Mouse (Mus musculus) liver, embryonic 11.5 days (tissue): Measurements from ENCODE around the gene Olfml2a. TPM values are rescaled to one million over a fixed set of nuclear protein-coding genes. Genes with fewer than 3 reads are reported as not detected.

ENCODE experiments used
- ATAC-seq: fragments of 200-750 bp; cut with Nextera tagmentation; replicated peaks from 2 replicates; pipeline ENCODE4 v1.8.0; 2017; ENCODE audit warnings: moderate number of reproducible peaks, mild to moderate bottlenecking, moderate TSS enrichment, moderate library complexity; ENCODE audit not compliant: low FRiP score
- DNase-seq: peaks from one replicate; pipeline ENCODE4 v3.0.0-alpha.2; 2017; ENCODE audit warnings: low spot score
- H3K27ac ChIP-seq: fragments of 300-500 bp; sonication (generic); 2 replicates; pipeline ENCODE4 v1.5.1; 2014; ENCODE audit warnings: mild to moderate bottlenecking, low read depth, low read length, control low read depth
- H3K27me3 ChIP-seq: fragments of 300-500 bp; sonication (generic); replicated peaks from 2 replicates; pipeline ENCODE4 v1.6.1; 2014; ENCODE audit warnings: low read length, mixed read lengths; ENCODE audit not compliant: control insufficient read depth, insufficient read depth
- H3K36me3 ChIP-seq: fragments of 300-500 bp; sonication (generic); 2 replicates; pipeline ENCODE4 v1.6.1; 2014; ENCODE audit warnings: mild to moderate bottlenecking, low read length, moderate library complexity, mixed read lengths; ENCODE audit not compliant: control insufficient read depth, insufficient read depth
- H3K4me1 ChIP-seq: fragments of 300-500 bp; sonication (generic); replicated peaks from 2 replicates; pipeline ENCODE4 v1.6.1; 2014; ENCODE audit warnings: low read length, mixed read lengths; ENCODE audit not compliant: control insufficient read depth, insufficient read depth
- H3K4me2 ChIP-seq: fragments of 300-500 bp; sonication (generic); 2 replicates; pipeline ENCODE4 v1.6.1; 2014; ENCODE audit warnings: mild to moderate bottlenecking, control low read depth, moderate library complexity
- H3K4me3 ChIP-seq: fragments of 300-500 bp; sonication (generic); 2 replicates; pipeline ENCODE4 v1.5.1; 2014; ENCODE audit warnings: low read depth, low read length, control low read depth
- H3K9ac ChIP-seq: fragments of 300-500 bp; sonication (generic); 2 replicates; pipeline ENCODE4 v1.6.1; 2014; ENCODE audit warnings: low read depth, low read length, control low read depth
- H3K9me3 ChIP-seq: fragments of 300-500 bp; sonication (generic); 2 replicates; pipeline ENCODE4 v1.6.1; 2016; ENCODE audit warnings: low read length, inconsistent platforms, mixed read lengths; ENCODE audit not compliant: control insufficient read depth
- whole genome bisulfite sequencing: fragments of 180-500 bp; shearing (Covaris S2); extraction: QIAGEN DNeasy Blood & Tissue Kit; methylation state at CpG from one replicate; pipeline ENCODE4 v1.1.7; 2014; 5-methylcytosine and 5-hydroxymethylcytosine counted together
- polyA plus RNA-seq: library from polyadenylated mRNA; unstranded; fragments of >200 nt; fragmentation: Nextera tagmentation; extraction: Ambion mirVana; gene quantifications from 2 replicates; pipeline ENCODE4 v1.2.1, GENCODE M21; 2014

Olfml2a gene
- polyA plus RNA-seq, 1 experiment from 2014 or later = 0.75 TPM

DNA sequence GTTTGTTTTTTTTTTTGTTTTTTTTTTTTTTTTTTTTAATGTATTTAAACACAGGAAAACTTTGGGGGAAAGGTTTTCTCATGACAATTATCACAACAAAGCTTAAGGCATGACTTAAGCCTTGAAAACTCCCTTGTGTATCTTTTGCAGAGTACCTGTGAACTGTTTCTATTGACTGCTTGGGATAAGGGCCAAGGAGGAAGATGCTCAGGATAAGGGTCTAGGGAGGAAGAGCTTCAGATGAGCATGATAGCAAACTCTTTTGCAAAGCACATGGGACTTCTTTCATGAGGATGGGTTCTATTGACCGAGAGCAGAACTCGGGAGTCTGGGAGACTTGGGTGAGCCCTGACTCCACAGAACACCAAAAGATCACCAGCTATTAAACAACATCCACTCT is 37.9 kb downstream of the Olfml2a start:
- 62% methylated on average over 2 of the region's 2 CpGs for WGBS
- no peak overlapping the region for H3K4me3 ChIP-seq
- H3K27me3 ChIP-seq = no peaks in the 10 kb centered on the region
- ATAC-seq (no peak; the same call in 1 of the 2 replicates), DNase-seq (no peak)
- peaks cover 13% of the 10 kb centered on the region for H3K4me1 ChIP-seq
- H3K9me3 ChIP-seq = no peaks in the 10 kb centered on the region
- peak overlapping the region; percentile 22 for H3K4me2 ChIP-seq
- peak overlapping the region; percentile 76 for H3K27ac ChIP-seq
- no peak overlapping the region for H3K9ac ChIP-seq
- no peaks in the 10 kb centered on the region for H3K36me3 ChIP-seq

GRCm38 (mm10) chr2:38970057-38970456 is 38.3 kb downstream of the Olfml2a start:
- Histone ChIP-seq H3K9ac (no peak overlapping the region; the same call in 1 of the 2 replicates), H3K36me3 (no peaks in the 10 kb centered on the region), H3K27me3 (no peaks in the 10 kb centered on the region), H3K27ac (peak overlapping the region; percentile 76), H3K9me3 (no peaks in the 10 kb centered on the region), H3K4me1 (peaks cover 13% of the 10 kb centered on the region), H3K4me3 (no peak overlapping the region), H3K4me2 (peak overlapping the region; percentile 22; the same call in 1 of the 2 replicates)
- DNase-seq (no peak), ATAC-seq (peak; percentile 93)
- 58% methylated on average over 5 of the region's 5 CpGs for whole genome bisulfite sequencing

DNA sequence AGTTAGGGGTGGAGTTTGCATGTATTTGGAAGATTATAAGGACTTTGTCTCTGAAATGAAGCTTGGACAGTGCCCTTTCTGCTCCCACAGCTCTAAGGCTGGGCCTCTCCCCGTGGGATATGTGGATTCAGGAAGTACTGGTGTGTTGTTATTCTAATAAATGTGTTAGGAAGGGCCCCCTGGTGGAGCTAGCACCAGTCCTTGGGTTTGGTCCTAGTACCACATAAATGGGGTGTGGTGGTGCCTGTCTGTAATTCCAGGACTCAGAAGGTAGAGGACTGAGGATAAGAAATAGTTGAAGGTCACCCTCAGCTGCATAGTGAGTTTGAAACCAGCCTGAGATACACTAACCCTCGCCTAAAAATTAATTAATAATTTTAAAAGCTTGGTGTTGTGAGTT is 41.4 kb downstream of the Olfml2a start:
- Histone ChIP-seq H3K9ac (no peak overlapping the region), H3K4me3 (no peak overlapping the region), H3K9me3 (no peaks in the 10 kb centered on the region), H3K4me1 (peaks cover 13% of the 10 kb centered on the region), H3K27me3 (peaks cover 6% of the 10 kb centered on the region), H3K36me3 (no peaks in the 10 kb centered on the region), H3K27ac (no peak overlapping the region), H3K4me2 (no peak overlapping the region)
- ATAC-seq (no peak), DNase-seq (no peak)
- 31% methylated on average over 2 of the region's 2 CpGs for WGBS

- Histone ChIP-seq H3K27me3 (peaks cover 6% of the 10 kb centered on the region), H3K4me1 (peaks cover 13% of the 10 kb centered on the region), H3K4me3 (no peak overlapping the region), H3K27ac (no peak overlapping the region), H3K9ac (no peak overlapping the region), H3K9me3 (no peaks in the 10 kb centered on the region), H3K4me2 (no peak overlapping the region), H3K36me3 (no peaks in the 10 kb centered on the region)
- ATAC-seq (no peak), DNase-seq (no peak)
- WGBS = 83% methylated on average over 7 of the region's 7 CpGs
Measured at GRCm38 (mm10) chr2:38973701-38974100, 41.9 kb downstream of the Olfml2a start.

- H3K4me3 ChIP-seq = no peak overlapping the region
- no peaks in the 10 kb centered on the region for H3K36me3 ChIP-seq
- H3K4me2 ChIP-seq = no peak overlapping the region
- H3K27ac ChIP-seq = no peak overlapping the region
- DNase-seq = no peak
- H3K9ac ChIP-seq = no peak overlapping the region
- H3K9me3 ChIP-seq = no peaks in the 10 kb centered on the region
- H3K4me1 ChIP-seq = peaks cover 12% of the 10 kb centered on the region
- no peak for ATAC-seq
- peaks cover 6% of the 10 kb centered on the region for H3K27me3 ChIP-seq
- 39% methylated on average over 2 of the region's 2 CpGs for WGBS
Measured at GRCm38 (mm10) chr2:38974171-38974570, 42.4 kb downstream of the Olfml2a start.

DNA sequence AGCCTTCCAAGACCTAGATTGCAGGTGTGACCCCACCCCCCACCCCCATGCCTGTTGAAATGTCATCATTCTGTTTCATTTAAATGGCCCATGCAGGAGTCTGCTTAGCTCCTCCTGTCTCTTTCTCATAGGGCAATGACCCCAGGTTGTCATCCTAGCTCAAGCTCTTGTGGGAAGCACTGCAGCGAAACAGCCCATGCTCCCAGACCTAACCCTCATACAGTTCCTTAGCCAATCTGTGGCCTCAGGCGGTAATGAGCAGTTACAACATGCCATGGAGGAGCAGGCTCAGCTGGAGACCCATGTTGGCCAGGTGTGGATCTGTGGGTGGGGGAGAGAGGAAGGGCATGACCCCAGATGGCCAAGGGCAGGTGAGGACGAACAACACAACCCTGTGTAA is 43.4 kb downstream of the Olfml2a start:
- Histone ChIP-seq H3K9ac (no peak overlapping the region), H3K4me2 (no peak overlapping the region), H3K4me1 (peaks cover 7% of the 10 kb centered on the region), H3K36me3 (no peaks in the 10 kb centered on the region), H3K9me3 (no peaks in the 10 kb centered on the region), H3K27ac (no peak overlapping the region), H3K27me3 (peaks cover 6% of the 10 kb centered on the region), H3K4me3 (no peak overlapping the region)
- ATAC-seq (no peak), DNase-seq (no peak)
- 70% methylated on average over 3 of the region's 3 CpGs for WGBS

- no peak overlapping the region for H3K27ac ChIP-seq
- DNase-seq (no peak), ATAC-seq (no peak; the same call in 1 of the 2 replicates)
- no peaks in the 10 kb centered on the region for H3K9me3 ChIP-seq
- no peak overlapping the region for H3K9ac ChIP-seq
- H3K4me2 ChIP-seq = no peak overlapping the region
- H3K4me3 ChIP-seq = no peak overlapping the region
- H3K27me3 ChIP-seq = peaks cover 6% of the 10 kb centered on the region
- peaks cover 3% of the 10 kb centered on the region; the same call in 1 of the 2 replicates for H3K4me1 ChIP-seq
- WGBS = 71% methylated on average over 20 of the region's 21 CpGs
- H3K36me3 ChIP-seq = no peaks in the 10 kb centered on the region
Measured at GRCm38 (mm10) chr2:38975941-38976805, 44.4 kb downstream of the Olfml2a start.

DNA sequence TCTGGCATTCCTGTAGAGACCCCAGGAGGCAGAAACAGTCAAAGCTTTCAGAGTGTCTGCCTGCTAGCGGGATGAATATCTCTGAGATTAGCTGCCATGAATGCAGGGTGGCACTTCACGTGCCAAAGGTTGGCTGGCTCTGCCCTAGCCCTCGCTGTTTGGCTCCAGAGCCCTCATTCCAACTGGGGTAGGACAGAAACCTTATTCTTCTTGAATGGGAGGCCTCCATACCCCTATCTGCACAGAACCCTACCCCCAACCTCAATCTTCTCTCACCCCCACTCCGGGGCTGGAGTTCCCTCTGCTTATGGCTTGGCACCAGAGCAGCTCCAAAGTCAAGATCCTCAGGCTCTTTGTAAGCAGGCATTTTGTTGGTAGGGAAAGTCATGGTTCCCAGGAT is 46.1 kb downstream of the Olfml2a start:
- H3K4me3 ChIP-seq = no peak overlapping the region
- WGBS = 80% methylated on average over 4 of the region's 4 CpGs
- no peak overlapping the region for H3K9ac ChIP-seq
- H3K4me2 ChIP-seq = no peak overlapping the region
- ATAC-seq (no peak), DNase-seq (no peak)
- no peaks in the 10 kb centered on the region for H3K9me3 ChIP-seq
- peaks cover 3% of the 10 kb centered on the region; the same call in 1 of the 2 replicates for H3K4me1 ChIP-seq
- no peak overlapping the region for H3K27ac ChIP-seq
- no peaks in the 10 kb centered on the region for H3K36me3 ChIP-seq
- peaks cover 6% of the 10 kb centered on the region for H3K27me3 ChIP-seq

- H3K4me1 ChIP-seq = no peaks in the 10 kb centered on the region; the same call in 1 of the 2 replicates
- H3K36me3 ChIP-seq = no peaks in the 10 kb centered on the region
- H3K27ac ChIP-seq = no peak overlapping the region
- no peaks in the 10 kb centered on the region for H3K27me3 ChIP-seq
- no peak for DNase-seq
- no peak overlapping the region for H3K9ac ChIP-seq
- no peak overlapping the region for H3K4me2 ChIP-seq
- ATAC-seq = no peak
- H3K4me3 ChIP-seq = no peak overlapping the region
- peaks cover 9% of the 10 kb centered on the region for H3K9me3 ChIP-seq
- 93% methylated on average over 2 of the region's 2 CpGs for WGBS
Measured at GRCm38 (mm10) chr2:38983456-38983855, 51.7 kb downstream of the Olfml2a start.
